ENCODE assay signal across 26 mouse cellular contexts in genomic region chr7:101474399-101474811, GRCm38 (mm10). TPM values are rescaled to one million over a fixed set of nuclear protein-coding genes. Genes with fewer than 3 reads are reported as not detected.
DNase-seq lines count a peak whose midpoint lies in the region; ATAC-seq and TF ChIP-seq lines count a peak whose summit lies in the region.
"Had no signal": no experiment of that assay in that cellular context is flagged by ENCODE, and none has a peak within 500 bp of the region (broad histone marks: within the 10 kb centered on the region; RNA-seq: fewer than 3 reads in every experiment).

No protein-coding gene starts in this region.

- no peak for TF ChIP-seq CTCF in forebrain, postnatal 0 days (IDR thresholded peaks at IDR 0.05; ENCODE audit: low read depth)
- no peak for TF ChIP-seq CTCF in cerebellum, adult 2 months (IDR thresholded peaks at IDR 0.05; ENCODE audit: borderline replicate concordance, insufficient read depth, low read depth, low read length)

- 0 out of 2 replicates have a peak, but pooled peaks cover 5% of the 10 kb centered on the region for H3K4me1 ChIP-seq in forebrain, postnatal 0 days (ENCODE audit: insufficient read depth)
- H3K4me1 ChIP-seq in cerebellum, adult 2 months (ENCODE audit: control insufficient read depth, insufficient read depth, low read length), result peaks cover 17% of the 10 kb centered on the region
- H3K4me1 ChIP-seq: liver, embryonic 13.5 days had no signal

- ATAC-seq in forebrain, postnatal 0 days, result no peak
- ATAC-seq: forebrain, embryonic 14.5 days; hindbrain, postnatal 0 days; intestine, embryonic 16.5 days had no signal

- no peaks in the 10 kb centered on the region for H3K9me3 ChIP-seq in forebrain, postnatal 0 days (ENCODE audit: low read length)
- H3K9me3 ChIP-seq: embryonic facial prominence, embryonic 13.5 days; heart, embryonic 15.5 days; limb, embryonic 12.5 days; liver, embryonic 13.5 days; lung, embryonic 15.5 days; neural tube, embryonic 15.5 days had no signal

- H3K27ac ChIP-seq in forebrain, postnatal 0 days (ENCODE audit: low read depth, low read length), result no peak overlapping the region
- no peak overlapping the region for H3K27ac ChIP-seq in cerebellum, adult 2 months (ENCODE audit: insufficient read depth, low read length)
- H3K27ac ChIP-seq: embryonic facial prominence, embryonic 13.5 days; heart, embryonic 15.5 days; hindbrain, postnatal 0 days; limb, embryonic 12.5 days; liver, embryonic 13.5 days; lung, embryonic 15.5 days; neural tube, embryonic 15.5 days had no signal

- H3K9ac ChIP-seq in forebrain, postnatal 0 days, result no peak overlapping the region
- H3K9ac ChIP-seq: embryonic facial prominence, embryonic 13.5 days; heart, embryonic 15.5 days; limb, embryonic 12.5 days; liver, embryonic 13.5 days; lung, embryonic 15.5 days; neural tube, embryonic 15.5 days had no signal

- no peaks in the 10 kb centered on the region for H3K36me3 ChIP-seq in forebrain, postnatal 0 days (ENCODE audit: insufficient read depth)
- H3K36me3 ChIP-seq: embryonic facial prominence, embryonic 13.5 days; heart, embryonic 15.5 days; limb, embryonic 12.5 days; liver, embryonic 13.5 days; lung, embryonic 15.5 days; neural tube, embryonic 15.5 days had no signal

- no peaks in the 10 kb centered on the region for H3K27me3 ChIP-seq in forebrain, postnatal 0 days (ENCODE audit: insufficient read depth, low read length)
- H3K27me3 ChIP-seq in cerebellum, adult 2 months (ENCODE audit: control insufficient read depth, insufficient read depth, low read length), result no peaks in the 10 kb centered on the region
- H3K27me3 ChIP-seq: embryonic facial prominence, embryonic 13.5 days; heart, embryonic 15.5 days; limb, embryonic 12.5 days; liver, embryonic 13.5 days; lung, embryonic 15.5 days; neural tube, embryonic 15.5 days had no signal

- H3K4me3 ChIP-seq in forebrain, postnatal 0 days (ENCODE audit: low read depth, low read length), result no peak overlapping the region
- H3K4me3 ChIP-seq in cerebellum, adult 2 months (replicated peaks; ENCODE audit: insufficient read depth, low read depth, low read length), result no peak overlapping the region
- H3K4me3 ChIP-seq: embryonic facial prominence, embryonic 13.5 days; heart, embryonic 15.5 days; layer of hippocampus, adult 2 months; limb, embryonic 12.5 days; liver, embryonic 13.5 days; lung, embryonic 15.5 days; neural tube, embryonic 15.5 days had no signal

- no peak for TF ChIP-seq POLR2A in cerebellum, adult 2 months (IDR thresholded peaks at IDR 0.05; ENCODE audit: borderline replicate concordance, insufficient read depth, low read length)

- no peak overlapping the region for H3K4me2 ChIP-seq in forebrain, postnatal 0 days (ENCODE audit: low read depth)
- H3K4me2 ChIP-seq: embryonic facial prominence, embryonic 13.5 days; heart, embryonic 15.5 days; limb, embryonic 12.5 days; liver, embryonic 13.5 days; lung, embryonic 15.5 days; midbrain, embryonic 11.5 days; neural tube, embryonic 15.5 days had no signal

- 93% methylated on average over 5 of the region's 5 CpGs for WGBS in forebrain, postnatal 0 days
- WGBS in cerebellum, adult 2 months, result 83% methylated on average over 5 of the region's 5 CpGs

- intact Hi-C loops in heart, postnatal 10 days (cut with DNase I), result no loop called here

- DNase-seq in heart, postnatal 10 days, result peak; percentile 65 to 67
- no peak for DNase-seq in heart, adult 9 months (ENCODE audit: low spot score in 2 of 2)
- peak; percentile 65 for DNase-seq in urinary bladder, postnatal 14 days (ENCODE audit: low spot score)
- no peak for DNase-seq in urinary bladder, adult 2 months (ENCODE audit: low spot score)
- DNase-seq in adipocyte (ENCODE audit: low spot score), result peak; percentile 7
- DNase-seq in forebrain, postnatal 0 days, result no peak
- no peak for DNase-seq in cerebellum, adult 2 months
- DNase-seq: cerebellum, adult 8-10 months; cerebellum, postnatal 36 days; embryo, embryonic 11 days; gastrocnemius, postnatal 10 days; kidney, postnatal 25 days; liver, embryonic 13.5 days; right cerebral cortex, adult 18-20 months; thymus, adult 18-20 months; thymus, postnatal 36 days had no signal

RNA-seq across cellular contexts. Expression of gene Pde2a, which starts 52.9 kb away (rescaled TPM):
- total RNA-seq in heart, postnatal 10 days (2021), result 10 to 100 TPM; 65.2 to 70.1 TPM
- 30.4 and 53.1 TPM in 2 replicates for polyA plus RNA-seq in urinary bladder, adult 2 months (2012; rRNA removed)
- 94.2 and 104 TPM in 2 replicates for total RNA-seq in forebrain, postnatal 0 days (2014; rRNA removed)
- 66.2 and 72.4 TPM in 2 replicates for polyA plus RNA-seq in forebrain, postnatal 0 days (2015; fragmentation: Nextera tagmentation; extraction: Ambion mirVana)
- 26.6 and 29.6 TPM in 2 replicates for polyA plus RNA-seq in cerebellum, adult 2 months (2012; rRNA removed)

Comparison
In these comparisons a context has a peak if more than half of its experiments do, and no peak if none do; other contexts are left out.
1. DNase-seq: peak in heart, postnatal 10 days (2 of 2), urinary bladder, postnatal 14 days (single experiment) and adipocyte (single experiment); none in heart, adult 9 months (0 of 2), urinary bladder, adult 2 months (single experiment), forebrain, postnatal 0 days (single experiment) and cerebellum, adult 2 months (0 of 2).